Mouse (Mus musculus): Measurements from ENCODE around the gene Ankrd55. TPM values are rescaled to one million over a fixed set of nuclear protein-coding genes. Genes with fewer than 3 reads are reported as not detected.

Gene Ankrd55
- total RNA-seq, 1 experiment: 0.18 TPM

GRCm38 (mm10) chr13:112251433-112251832 lies 36.8 kb upstream of the Ankrd55 start:
- no peaks in the 10 kb centered on the region for H3K9me3 ChIP-seq (ENCODE audit: control insufficient read depth, insufficient read depth, low read depth, low read length)
- no peak overlapping the region for H3K27ac ChIP-seq (ENCODE audit: insufficient read depth, low read depth, low read length, poor library complexity, severe bottlenecking)
- no peak overlapping the region for H3K4me3 ChIP-seq (ENCODE audit: insufficient read depth in 1 of 2, low read depth in 1 of 2, low read length in 2 of 2, poor library complexity in 1 of 2, severe bottlenecking in 1 of 2)
- H3K36me3 ChIP-seq (ENCODE audit: control insufficient read depth, insufficient read depth, low read length, poor library complexity, severe bottlenecking): no peaks in the 10 kb centered on the region
- in situ Hi-C loops (cut with MboI; ENCODE audit: low sequenced_read_pairs in 2 of 2, unreplicated experiment in 2 of 2): no loop called here
- H3K4me1 ChIP-seq (ENCODE audit: control insufficient read depth in 2 of 2, insufficient read depth in 2 of 2, low read length in 2 of 2, poor library complexity in 1 of 2): no peaks in the 10 kb centered on the region
- TF ChIP-seq ZC3H11A (IDR thresholded peaks at IDR 0.05; ENCODE audit: borderline replicate concordance, low read depth, low read length) (no peak), HCFC1 (IDR thresholded peaks at IDR 0.05; ENCODE audit: borderline replicate concordance, insufficient read depth, low read length) (no peak), MAFK (IDR thresholded peaks at IDR 0.05; ENCODE audit: insufficient read depth, low read depth, low read length) (no peak), CHD2 (IDR thresholded peaks at IDR 0.05; ENCODE audit: low read depth, low read length) (no peak), ZNF384 (IDR thresholded peaks at IDR 0.05; ENCODE audit: low read depth, low read length) (no peak)
- H3K9ac ChIP-seq (ENCODE audit: insufficient read depth, low read depth, low read length, poor library complexity, severe bottlenecking): no peak overlapping the region
- no peak for DNase-seq (ENCODE audit: low read depth, low spot score)

- Histone ChIP-seq H3K4me1 (ENCODE audit: control insufficient read depth in 2 of 2, insufficient read depth in 2 of 2, low read length in 2 of 2, poor library complexity in 1 of 2) (no peaks in the 10 kb centered on the region), H3K4me3 (ENCODE audit: insufficient read depth in 1 of 2, low read depth in 1 of 2, low read length in 2 of 2, poor library complexity in 1 of 2, severe bottlenecking in 1 of 2) (no peak overlapping the region), H3K9me3 (ENCODE audit: control insufficient read depth, insufficient read depth, low read depth, low read length) (no peaks in the 10 kb centered on the region), H3K27ac (ENCODE audit: insufficient read depth, low read depth, low read length, poor library complexity, severe bottlenecking) (no peak overlapping the region), H3K36me3 (ENCODE audit: control insufficient read depth, insufficient read depth, low read length, poor library complexity, severe bottlenecking) (no peaks in the 10 kb centered on the region), H3K9ac (ENCODE audit: insufficient read depth, low read depth, low read length, poor library complexity, severe bottlenecking) (no peak overlapping the region)
- no peak for TF ChIP-seq ZC3H11A (IDR thresholded peaks at IDR 0.05; ENCODE audit: borderline replicate concordance, low read depth, low read length)
- TF ChIP-seq CHD2 (IDR thresholded peaks at IDR 0.05; ENCODE audit: low read depth, low read length): no peak
- no peak for TF ChIP-seq MAFK (IDR thresholded peaks at IDR 0.05; ENCODE audit: insufficient read depth, low read depth, low read length)
- no peak for TF ChIP-seq HCFC1 (IDR thresholded peaks at IDR 0.05; ENCODE audit: borderline replicate concordance, insufficient read depth, low read length)
- TF ChIP-seq ZNF384 (IDR thresholded peaks at IDR 0.05; ENCODE audit: low read depth, low read length): no peak
- DNase-seq (ENCODE audit: low read depth, low spot score): no peak
- in situ Hi-C loops (cut with MboI; ENCODE audit: low sequenced_read_pairs in 2 of 2, unreplicated experiment in 2 of 2): no loop called here
Observed at GRCm38 (mm10) chr13:112252012-112252411, 36.2 kb upstream of the Ankrd55 start.

GRCm38 (mm10) chr13:112252991-112253620 lies 35.1 kb upstream of the Ankrd55 start:
- Histone ChIP-seq H3K27ac (ENCODE audit: insufficient read depth, low read depth, low read length, poor library complexity, severe bottlenecking) (no peak overlapping the region), H3K4me3 (ENCODE audit: insufficient read depth in 1 of 2, low read depth in 1 of 2, low read length in 2 of 2, poor library complexity in 1 of 2, severe bottlenecking in 1 of 2) (peak overlapping the region in 1 of 2 experiments; percentile 20; a peak in 1 of 4 replicates), H3K9me3 (ENCODE audit: control insufficient read depth, insufficient read depth, low read depth, low read length) (no peaks in the 10 kb centered on the region), H3K9ac (ENCODE audit: insufficient read depth, low read depth, low read length, poor library complexity, severe bottlenecking) (no peak overlapping the region), H3K36me3 (ENCODE audit: control insufficient read depth, insufficient read depth, low read length, poor library complexity, severe bottlenecking) (no peaks in the 10 kb centered on the region), H3K4me1 (ENCODE audit: control insufficient read depth in 2 of 2, insufficient read depth in 2 of 2, low read length in 2 of 2, poor library complexity in 1 of 2) (no peaks in the 10 kb centered on the region)
- TF ChIP-seq CHD2 (IDR thresholded peaks at IDR 0.05; ENCODE audit: low read depth, low read length) (no peak), MAFK (IDR thresholded peaks at IDR 0.05; ENCODE audit: insufficient read depth, low read depth, low read length) (no peak), ZNF384 (IDR thresholded peaks at IDR 0.05; ENCODE audit: low read depth, low read length) (no peak), ZC3H11A (IDR thresholded peaks at IDR 0.05; ENCODE audit: borderline replicate concordance, low read depth, low read length) (no peak), HCFC1 (IDR thresholded peaks at IDR 0.05; ENCODE audit: borderline replicate concordance, insufficient read depth, low read length) (no peak)
- DNase-seq (ENCODE audit: low read depth, low spot score): no peak
- in situ Hi-C loops (cut with MboI; ENCODE audit: low sequenced_read_pairs in 2 of 2, unreplicated experiment in 2 of 2): no loop called here

GRCm38 (mm10) chr13:112254116-112254515 lies 34.1 kb upstream of the Ankrd55 start:
- in situ Hi-C loops (cut with MboI; ENCODE audit: low sequenced_read_pairs in 2 of 2, unreplicated experiment in 2 of 2): no loop called here

More at GRCm38 (mm10) chr13:112254116-112254515, 34.1 kb upstream of the Ankrd55 start:
- no peak overlapping the region for H3K9ac ChIP-seq (ENCODE audit: insufficient read depth, low read depth, low read length, poor library complexity, severe bottlenecking)
- no peak for DNase-seq (ENCODE audit: low read depth, low spot score)
- H3K36me3 ChIP-seq (ENCODE audit: control insufficient read depth, insufficient read depth, low read length, poor library complexity, severe bottlenecking): no peaks in the 10 kb centered on the region
- H3K4me3 ChIP-seq (ENCODE audit: insufficient read depth in 1 of 2, low read depth in 1 of 2, low read length in 2 of 2, poor library complexity in 1 of 2, severe bottlenecking in 1 of 2): no peak overlapping the region
- H3K27ac ChIP-seq (ENCODE audit: insufficient read depth, low read depth, low read length, poor library complexity, severe bottlenecking): no peak overlapping the region
- no peaks in the 10 kb centered on the region for H3K9me3 ChIP-seq (ENCODE audit: control insufficient read depth, insufficient read depth, low read depth, low read length)
- TF ChIP-seq MAFK (IDR thresholded peaks at IDR 0.05; ENCODE audit: insufficient read depth, low read depth, low read length) (no peak), ZC3H11A (IDR thresholded peaks at IDR 0.05; ENCODE audit: borderline replicate concordance, low read depth, low read length) (no peak), HCFC1 (IDR thresholded peaks at IDR 0.05; ENCODE audit: borderline replicate concordance, insufficient read depth, low read length) (no peak), CHD2 (IDR thresholded peaks at IDR 0.05; ENCODE audit: low read depth, low read length) (no peak), ZNF384 (IDR thresholded peaks at IDR 0.05; ENCODE audit: low read depth, low read length) (no peak)
- no peaks in the 10 kb centered on the region for H3K4me1 ChIP-seq (ENCODE audit: control insufficient read depth in 2 of 2, insufficient read depth in 2 of 2, low read length in 2 of 2, poor library complexity in 1 of 2)
